Mouse (Mus musculus) CH12.LX (cell line): ENCODE data around the gene Fstl3. TPM values are rescaled to one million over a fixed set of nuclear protein-coding genes. Genes with fewer than 3 reads are reported as not detected.

Experiments
- DNase-seq: peaks from one replicate; pipeline ENCODE4 v3.0.0-alpha.2; 2013; ENCODE audit errors: extremely low read depth
- H3K27ac ChIP-seq: 2 replicates; pipeline ENCODE4 v1.5.1; 2012; ENCODE audit warnings: low read depth, mild to moderate bottlenecking, control low read depth, moderate library complexity; ENCODE audit not compliant: insufficient read depth
- H3K27me3 ChIP-seq: replicated peaks from 2 replicates; pipeline ENCODE3; 2012; ENCODE audit warnings: inconsistent platforms
- H3K36me3 ChIP-seq, 2 experiments: replicated peaks in 1 of 2; 2 replicates each; pipeline versions ENCODE3 to v1.6.1; 2012; ENCODE audit warnings: inconsistent platforms in 1 of 2, low read length in 1 of 2, mild to moderate bottlenecking in 1 of 2, mixed read lengths in 1 of 2, moderate library complexity in 1 of 2; ENCODE audit not compliant: control insufficient read depth in 1 of 2, insufficient read depth in 1 of 2
- H3K4me1 ChIP-seq, 2 experiments: 2 replicates each; pipeline ENCODE4 v1.6.1; 2012; ENCODE audit warnings: inconsistent platforms in 1 of 2, moderate library complexity in 1 of 2; ENCODE audit not compliant: insufficient read depth in 2 of 2, control insufficient read depth in 1 of 2
- H3K4me2 ChIP-seq: 2 replicates; pipeline ENCODE4 v1.6.1; 2012; ENCODE audit warnings: low read depth, mild to moderate bottlenecking, control low read depth; ENCODE audit not compliant: poor library complexity, insufficient read depth, severe bottlenecking
- H3K4me3 ChIP-seq, 3 experiments: fragments of 150-350 bp in 1 of 3; sonication (generic) in 1 of 3; replicated peaks in 1 of 3; 2 replicates each; pipeline versions ENCODE3 to v1.5.1; 2011 to 2012; ENCODE audit warnings: low read depth in 2 of 3, low read length in 2 of 3, mild to moderate bottlenecking in 2 of 3, moderate library complexity in 2 of 3, control low read depth in 1 of 3, improper control_type of control experiment in 1 of 3, inconsistent platforms in 1 of 3, mixed read lengths in 1 of 3; ENCODE audit not compliant: poor library complexity in 1 of 3
- H3K79me2 ChIP-seq: replicated peaks from 2 replicates; pipeline ENCODE4 v1.6.1; 2012; ENCODE audit warnings: mild to moderate bottlenecking, moderate library complexity; ENCODE audit not compliant: control insufficient read depth, poor library complexity, insufficient read depth, severe bottlenecking; ENCODE audit errors: extremely low read depth
- H3K9ac ChIP-seq: 2 replicates; pipeline ENCODE4 v1.6.1; 2012; ENCODE audit warnings: low read depth, mild to moderate bottlenecking, control low read depth, moderate library complexity; ENCODE audit not compliant: insufficient read depth
- H3K9me3 ChIP-seq: replicated peaks from 2 replicates; pipeline ENCODE3; 2012; ENCODE audit warnings: low read length, inconsistent platforms, mixed read lengths
- BHLHE40 ChIP-seq: IDR thresholded peaks from 2 replicates; pipeline ENCODE4 v1.6.1; 2011; ENCODE audit warnings: mild to moderate bottlenecking, low read depth, low read length, improper control_type of control experiment
- CHD1 ChIP-seq: IDR thresholded peaks from 2 replicates; pipeline ENCODE4 v1.6.1; 2012; ENCODE audit warnings: low read depth, low read length, improper control_type of control experiment, inconsistent platforms
- CHD2 ChIP-seq: IDR thresholded peaks from 2 replicates; pipeline ENCODE4 v1.6.1; 2011; ENCODE audit warnings: low read length, improper control_type of control experiment
- CTCF ChIP-seq, 2 experiments: IDR thresholded peaks in 1 of 2; conservative IDR thresholded peaks in 1 of 2; 2 replicates each; pipeline ENCODE4 v1.5.1; 2011 to 2012; ENCODE audit warnings: low read depth in 2 of 2, low read length in 2 of 2, improper control_type of control experiment in 1 of 2, inconsistent platforms in 1 of 2, mild to moderate bottlenecking in 1 of 2, moderate library complexity in 1 of 2
- E2F4 ChIP-seq: IDR thresholded peaks from 2 replicates; pipeline ENCODE4 v1.6.1; 2011; ENCODE audit warnings: low read depth, low read length, improper control_type of control experiment; ENCODE audit not compliant: insufficient replicate concordance
- ELF1 ChIP-seq: IDR thresholded peaks from 2 replicates; pipeline ENCODE4 v1.6.1; 2014; ENCODE audit warnings: low read depth, mild to moderate bottlenecking, inconsistent platforms, low read length, improper control_type of control experiment
- ETS1 ChIP-seq: conservative IDR thresholded peaks from 2 replicates; pipeline ENCODE4 v1.6.1; 2012; ENCODE audit warnings: low read depth, mild to moderate bottlenecking, inconsistent platforms, low read length, improper control_type of control experiment, moderate library complexity
- GABPA ChIP-seq: IDR thresholded peaks from 2 replicates; pipeline ENCODE4 v1.6.1; 2012; ENCODE audit warnings: low read depth, low read length, improper control_type of control experiment, inconsistent platforms; ENCODE audit not compliant: insufficient replicate concordance
- IRF4 ChIP-seq: IDR thresholded peaks from 2 replicates; pipeline ENCODE4 v1.6.1; 2014; ENCODE audit warnings: low read depth, mild to moderate bottlenecking, inconsistent platforms, low read length, improper control_type of control experiment
- MAX ChIP-seq: IDR thresholded peaks from 2 replicates; pipeline ENCODE4 v1.6.1; 2011; ENCODE audit warnings: low read length, improper control_type of control experiment
- MAZ ChIP-seq: IDR thresholded peaks from 2 replicates; pipeline ENCODE4 v1.6.1; 2012; ENCODE audit warnings: low read depth, mild to moderate bottlenecking, inconsistent platforms, low read length, improper control_type of control experiment, moderate library complexity
- MEF2A ChIP-seq: IDR thresholded peaks from 2 replicates; pipeline ENCODE4 v1.6.1; 2014; ENCODE audit warnings: low read depth, mild to moderate bottlenecking, inconsistent platforms, low read length, improper control_type of control experiment, borderline replicate concordance
- SIN3A ChIP-seq: IDR thresholded peaks from 2 replicates; pipeline ENCODE4 v1.6.1; 2012; ENCODE audit warnings: low read length, improper control_type of control experiment, inconsistent platforms
- SMC3 ChIP-seq: IDR thresholded peaks from 2 replicates; pipeline ENCODE4 v1.6.1; 2011; ENCODE audit warnings: low read depth, low read length, improper control_type of control experiment
- UBTF ChIP-seq: IDR thresholded peaks from 2 replicates; pipeline ENCODE4 v1.6.1; 2012; ENCODE audit warnings: low read depth, mild to moderate bottlenecking, inconsistent platforms, low read length, improper control_type of control experiment, moderate library complexity
- USF1 ChIP-seq: IDR thresholded peaks from 2 replicates; pipeline ENCODE4 v1.6.1; 2014; ENCODE audit warnings: low read depth, mild to moderate bottlenecking, inconsistent platforms, low read length, improper control_type of control experiment
- USF2 ChIP-seq: conservative IDR thresholded peaks from 2 replicates; pipeline ENCODE4 v1.6.1; 2011; ENCODE audit warnings: low read depth, low read length, improper control_type of control experiment
- dilution Hi-C: fragments of 300-500 bp; cut with MboI; formaldehyde crosslinking; loops from 2 replicates; pipeline ENCODE4 v1.14.3; 2020; ENCODE audit warnings: low sequenced_read_pairs; ENCODE audit not compliant: extremely low pct_unique_long_range_greater_than_20kb, extremely low pct_ligation_motif_present
- in situ Hi-C: fragments of 300-500 bp; cut with MboI; formaldehyde crosslinking; loops from 3 replicates; pipeline ENCODE4 v1.14.3; 2019; ENCODE audit warnings: low sequenced_read_pairs, low pct_ligation_motif_present, low pct_unique_long_range_greater_than_20kb, mixed read lengths
- polyA plus RNA-seq: library from polyadenylated mRNA; unstranded; fragments of >175 nt; gene quantifications from 2 replicates; pipeline ENCODE4 v1.2.1, GENCODE M21; 2012; ENCODE audit warnings: low read depth; ENCODE audit not compliant: insufficient read length
- total RNA-seq, 2 experiments: library from RNA; depleted of rRNA; stranded (reverse); fragments of 300-350 nt in 1 of 2; fragments of >200 nt in 1 of 2; gene quantifications; 2 replicates each; pipeline ENCODE4 v1.2.3; 2012 to 2014

The Fstl3 gene
- total and polyA plus RNA-seq, 3 experiments, result 0.25 TPM; not detected in 2

- no peaks in the 10 kb centered on the region for H3K27me3 ChIP-seq
- H3K4me3 ChIP-seq, result no peak overlapping the region
- peaks cover 8% of the 10 kb centered on the region for H3K79me2 ChIP-seq
- no peak for DNase-seq
- H3K9ac ChIP-seq, result no peak overlapping the region
- TF ChIP-seq USF1 (no peak), UBTF (no peak), BHLHE40 (no peak), IRF4 (no peak), E2F4 (no peak), USF2 (no peak), MAZ (no peak), SMC3 (no peak), ETS1 (no peak), CHD2 (no peak), MAX (no peak), SIN3A (no peak), ELF1 (no peak), MEF2A (no peak), GABPA (no peak)
- H3K4me2 ChIP-seq, result no peak overlapping the region
- peaks cover 62 to 70% of the 10 kb centered on the region in 2 experiments for H3K36me3 ChIP-seq
- H3K9me3 ChIP-seq, result peaks cover 3% of the 10 kb centered on the region
- dilution Hi-C loops, result no loop called here
- H3K4me1 ChIP-seq, result peaks cover 8 to 22% of the 10 kb centered on the region in 2 experiments
- in situ Hi-C loops, result no loop called here
- H3K27ac ChIP-seq, result no peak overlapping the region
These were observed 33.9 kb upstream of the Fstl3 start for GRCm38 (mm10) chr10:79743161-79743560.

- H3K36me3 ChIP-seq, result peaks cover 56 to 63% of the 10 kb centered on the region in 2 experiments
- no peak for TF ChIP-seq BHLHE40
- TF ChIP-seq CTCF (conservative IDR thresholded peaks at IDR 0.05 in 1 of 2, IDR thresholded peaks at IDR 0.05 in 1 of 2; ENCODE audit: low read depth in 2 of 2, low read length in 2 of 2), result no peak
- TF ChIP-seq CHD1, result no peak
- TF ChIP-seq, all 38 proteins: peak for 0
- H3K4me3 ChIP-seq, result no peak overlapping the region
- H3K4me1 ChIP-seq, result peaks cover 8 to 28% of the 10 kb centered on the region in 2 experiments
- no peak for DNase-seq
- peaks cover 8% of the 10 kb centered on the region for H3K79me2 ChIP-seq
- no peak overlapping the region for H3K9ac ChIP-seq
- H3K4me2 ChIP-seq, result no peak overlapping the region
- in situ Hi-C loops (no loop called here), dilution Hi-C loops (no loop called here)
- no peaks in the 10 kb centered on the region for H3K9me3 ChIP-seq
- H3K27ac ChIP-seq, result no peak overlapping the region
- no peaks in the 10 kb centered on the region for H3K27me3 ChIP-seq
These were observed 33.3 kb upstream of the Fstl3 start for GRCm38 (mm10) chr10:79743650-79744365.
